Mouse (Mus musculus) bone marrow, adult 2 months (tissue): Measurements from ENCODE around the gene Kdm1a.

Source experiments
- CTCF ChIP-seq: fragments of 200-500 bp; IDR thresholded peaks from 2 replicates; pipeline ENCODE4 v1.5.1; 2011; ENCODE audit warnings: low read length, control low read depth; ENCODE audit not compliant: control insufficient read depth, insufficient read depth
- POLR2A ChIP-seq: fragments of 200-500 bp; IDR thresholded peaks from 2 replicates; pipeline ENCODE4 v1.6.1; 2011; ENCODE audit warnings: low read depth, mild to moderate bottlenecking, control low read depth, low read length, borderline replicate concordance; ENCODE audit not compliant: control insufficient read depth

DNA sequence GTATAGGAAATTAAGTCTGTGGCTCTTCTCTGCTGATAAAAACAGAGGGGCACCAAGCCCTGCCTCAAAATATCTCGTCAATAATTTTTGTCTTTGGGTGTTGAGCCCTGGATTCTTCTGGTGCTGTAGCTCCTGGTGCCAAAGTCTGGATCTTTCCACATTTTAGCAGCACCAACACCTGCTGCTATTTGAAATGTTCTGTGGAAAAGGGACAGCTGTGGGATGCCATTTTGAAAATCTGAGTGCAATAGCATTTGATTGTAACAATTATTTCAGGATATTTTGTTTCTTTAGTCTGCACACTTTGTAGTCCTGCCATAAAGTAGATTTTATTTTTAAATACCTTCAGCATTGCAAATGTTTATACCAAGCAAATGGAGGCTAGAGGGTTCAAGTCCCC lies 54.8 kb downstream of the Kdm1a start:
- TF ChIP-seq POLR2A (no peak), CTCF (no peak)
